Mouse (Mus musculus) midbrain, embryonic 10.5 days (tissue): ENCODE results near the gene Pdzd2. TPM values are rescaled to one million over a fixed set of nuclear protein-coding genes. Genes with fewer than 3 reads are reported as not detected.

ENCODE experiments used
- DNase-seq: peaks from one replicate; pipeline ENCODE4 v3.0.0-alpha.2; 2017; ENCODE audit warnings: low spot score
- H3K27ac ChIP-seq: fragments of 300-500 bp; sonication (generic); replicated peaks from 2 replicates; pipeline ENCODE4 v1.5.1; 2016; ENCODE audit warnings: mild to moderate bottlenecking
- H3K27me3 ChIP-seq: fragments of 300-500 bp; sonication (generic); 2 replicates; pipeline ENCODE4 v1.6.1; 2016; ENCODE audit warnings: low read depth, mild to moderate bottlenecking; ENCODE audit not compliant: poor library complexity, severe bottlenecking
- H3K36me3 ChIP-seq: fragments of 300-500 bp; sonication (generic); 2 replicates; pipeline ENCODE4 v1.6.1; 2016; ENCODE audit warnings: mild to moderate bottlenecking, moderate library complexity
- H3K4me1 ChIP-seq: fragments of 300-500 bp; sonication (generic); 2 replicates; pipeline ENCODE4 v1.6.1; 2016
- H3K4me3 ChIP-seq: fragments of 300-500 bp; sonication (generic); 2 replicates; pipeline ENCODE4 v1.5.1; 2016; ENCODE audit warnings: mild to moderate bottlenecking, moderate library complexity
- H3K9me3 ChIP-seq: fragments of 300-500 bp; sonication (generic); replicated peaks from 2 replicates; pipeline ENCODE4 v1.6.1; 2016; ENCODE audit warnings: mild to moderate bottlenecking
- WGBS: fragments of 180-500 bp; shearing (Covaris S2); methylation state at CpG from one replicate; pipeline ENCODE4 v1.1.7; 2016; 5-methylcytosine and 5-hydroxymethylcytosine counted together
- polyA plus RNA-seq: library from polyadenylated mRNA; unstranded; fragments of >200 nt; fragmentation: Nextera tagmentation; extraction: Ambion mirVana; gene quantifications from 2 replicates; pipeline ENCODE4 v1.2.1, GENCODE M21; 2016

The Pdzd2 gene
- polyA plus RNA-seq, 1 experiment from 2014 or later = 6.1 TPM

DNA sequence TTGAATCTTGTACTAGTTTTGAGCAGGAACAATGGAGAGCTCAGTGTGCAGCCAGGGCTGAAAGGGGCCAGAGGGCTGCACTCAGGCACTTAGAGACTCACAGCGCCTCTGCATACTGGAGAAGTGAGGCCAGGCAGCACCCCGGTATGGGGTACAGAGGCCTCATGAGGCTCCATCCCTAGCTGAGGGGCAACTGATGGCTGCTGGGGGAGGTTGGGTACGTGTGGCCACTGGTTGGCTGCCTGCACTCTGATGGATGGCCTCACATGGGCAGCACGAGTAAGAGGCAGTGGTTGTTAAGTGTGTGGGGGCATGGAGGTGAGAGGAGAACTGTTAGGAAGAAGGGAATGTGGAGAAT is 398.3 kb downstream of the Pdzd2 start:
- DNase-seq = peak; percentile 54
- Histone ChIP-seq H3K36me3 (peaks cover 47% of the 10 kb centered on the region), H3K4me1 (peaks cover 30% of the 10 kb centered on the region), H3K27ac (peak overlapping the region; percentile 80), H3K4me3 (peak overlapping the region; percentile 27), H3K27me3 (no peaks in the 10 kb centered on the region), H3K9me3 (no peaks in the 10 kb centered on the region)
- 18% methylated on average over 4 of the region's 4 CpGs for WGBS

DNA sequence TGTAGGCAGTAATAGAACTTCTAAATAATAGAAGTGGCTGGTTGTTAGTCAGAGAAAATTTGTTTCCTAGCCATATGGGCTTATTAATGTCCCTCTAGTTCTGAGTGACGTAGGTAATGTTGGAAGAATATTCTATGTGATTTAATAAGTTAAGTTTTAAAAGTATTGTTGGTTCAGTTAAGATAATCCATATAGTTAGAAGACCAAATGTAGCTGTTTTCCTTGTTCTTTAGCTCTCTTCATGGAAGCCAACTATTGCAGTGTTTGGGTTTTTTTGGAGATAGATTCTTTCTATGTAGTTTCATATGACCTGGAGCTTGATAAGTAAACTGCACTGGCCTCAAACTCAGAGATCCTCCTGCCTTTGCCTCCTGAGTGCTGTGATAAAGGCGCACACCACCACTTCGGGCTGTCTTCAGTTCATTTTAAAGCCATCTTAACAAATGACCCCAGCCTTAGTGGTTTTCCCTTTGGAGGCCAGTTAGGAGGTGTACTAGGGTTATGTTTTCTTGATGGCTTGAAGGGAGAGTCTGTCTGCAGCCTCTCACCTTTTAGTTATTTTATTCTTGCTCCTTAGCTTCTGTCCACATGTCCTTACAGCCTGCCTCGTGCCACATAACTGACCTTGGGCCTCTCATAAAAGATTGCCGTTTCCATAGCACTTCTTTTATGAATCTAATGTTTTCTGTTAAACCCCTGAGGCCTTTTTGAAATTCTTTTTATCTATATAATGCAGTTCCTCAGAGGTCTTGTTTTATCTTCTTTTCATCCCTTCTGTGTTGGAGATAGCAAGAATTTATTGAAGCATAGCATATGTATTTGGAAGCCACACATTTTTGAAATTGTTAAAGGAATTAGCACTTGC is 399.0 kb downstream of the Pdzd2 start:
- Histone ChIP-seq H3K36me3 (peaks cover 41% of the 10 kb centered on the region), H3K9me3 (no peaks in the 10 kb centered on the region), H3K27ac (peak overlapping the region; percentile 80), H3K4me3 (peak overlapping the region; percentile 27; the same call in 1 of the 2 replicates), H3K27me3 (no peaks in the 10 kb centered on the region), H3K4me1 (peaks cover 30% of the 10 kb centered on the region)
- no peak for DNase-seq
- WGBS = 42% methylated on average over 5 of the region's 5 CpGs

DNA sequence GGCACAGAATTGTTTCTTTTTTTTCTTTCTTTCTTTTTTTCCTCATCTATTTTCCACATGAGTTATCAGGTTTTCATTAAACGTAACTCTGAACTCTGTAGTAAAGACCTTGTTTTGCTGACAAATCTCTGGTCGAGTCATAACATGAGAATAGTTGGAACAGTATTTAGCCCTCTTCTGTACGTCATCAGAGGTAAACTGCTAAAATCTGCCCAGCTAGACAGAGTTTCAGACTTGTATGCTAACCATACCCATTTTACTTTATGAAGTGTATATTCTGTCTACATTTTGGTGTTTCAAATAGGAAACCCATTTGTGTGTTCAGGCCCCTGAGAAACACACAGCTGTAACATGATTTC is 402.0 kb downstream of the Pdzd2 start:
- H3K27me3 ChIP-seq = no peaks in the 10 kb centered on the region
- H3K4me1 ChIP-seq = peaks cover 37% of the 10 kb centered on the region
- DNase-seq = no peak
- no peak overlapping the region for H3K4me3 ChIP-seq
- peaks cover 10% of the 10 kb centered on the region for H3K36me3 ChIP-seq
- 93% methylated on average over 3 of the region's 3 CpGs for WGBS
- H3K27ac ChIP-seq = no peak overlapping the region
- no peaks in the 10 kb centered on the region for H3K9me3 ChIP-seq

DNA sequence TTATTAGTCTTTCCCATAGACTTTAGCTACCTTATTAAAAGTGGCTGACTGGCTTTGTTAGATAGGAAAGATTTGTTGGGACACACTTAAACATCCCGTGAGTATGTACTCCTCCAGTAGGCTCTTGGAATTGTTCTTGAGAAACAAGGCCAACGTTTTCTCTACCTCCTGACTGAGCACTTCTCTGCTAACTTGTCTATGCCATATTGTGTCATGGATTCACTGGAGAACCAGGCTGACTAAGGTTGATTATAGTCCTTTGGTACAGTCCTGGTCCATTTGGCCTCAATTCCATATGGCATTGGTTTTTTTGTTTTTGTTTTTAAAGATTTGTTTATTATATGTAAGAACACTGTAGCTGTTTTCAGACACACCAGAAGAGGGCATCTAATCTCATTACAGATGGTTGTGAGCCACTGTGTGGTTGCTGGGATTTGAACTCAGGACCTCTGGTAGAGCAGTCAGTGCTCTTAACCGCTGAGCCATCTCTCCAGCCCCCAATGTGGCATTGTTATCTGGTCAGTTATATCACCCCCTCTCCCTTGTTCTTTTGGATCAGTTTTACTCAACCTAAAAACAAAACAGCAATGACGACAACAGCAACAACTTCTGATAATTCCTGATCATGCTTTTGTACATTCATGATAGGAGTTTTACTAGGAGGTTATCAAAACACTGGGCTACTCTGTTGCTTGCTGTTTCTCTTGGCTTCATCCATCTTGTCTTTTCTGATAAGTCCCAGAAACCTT is 402.5 kb downstream of the Pdzd2 start:
- Histone ChIP-seq H3K36me3 (peaks cover 5% of the 10 kb centered on the region), H3K27ac (no peak overlapping the region), H3K9me3 (no peaks in the 10 kb centered on the region), H3K4me1 (peaks cover 36% of the 10 kb centered on the region), H3K27me3 (no peaks in the 10 kb centered on the region), H3K4me3 (no peak overlapping the region)
- WGBS = 89% methylated on average over 4 of the region's 4 CpGs
- DNase-seq = no peak

DNA sequence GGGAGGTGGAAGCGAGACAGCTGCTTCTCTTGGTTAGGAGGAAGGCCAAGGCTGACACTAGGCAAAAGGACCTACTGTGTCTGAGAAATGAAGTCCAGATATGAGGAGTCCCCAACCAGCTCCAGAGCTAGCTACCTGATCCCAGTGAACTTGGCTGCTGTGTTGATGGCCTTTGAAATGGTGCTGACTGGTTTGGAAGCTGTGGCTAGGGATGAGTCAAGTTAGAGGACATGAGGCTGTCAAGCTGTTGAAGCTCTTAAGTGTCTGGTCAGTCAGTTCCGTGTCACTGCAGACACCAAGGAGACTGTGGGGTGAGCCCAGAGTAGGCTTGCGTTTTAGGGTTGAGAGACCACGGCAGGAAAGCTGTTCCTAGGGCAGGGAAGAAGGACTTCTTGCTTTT is 405.3 kb downstream of the Pdzd2 start:
- Histone ChIP-seq H3K27me3 (no peaks in the 10 kb centered on the region), H3K36me3 (peaks cover 4% of the 10 kb centered on the region; the same call in 1 of the 2 replicates), H3K4me1 (peaks cover 9% of the 10 kb centered on the region; the same call in 1 of the 2 replicates), H3K9me3 (no peaks in the 10 kb centered on the region), H3K27ac (no peak overlapping the region), H3K4me3 (no peak overlapping the region)
- DNase-seq = no peak
- 82% methylated on average over 4 of the region's 4 CpGs for WGBS

DNA sequence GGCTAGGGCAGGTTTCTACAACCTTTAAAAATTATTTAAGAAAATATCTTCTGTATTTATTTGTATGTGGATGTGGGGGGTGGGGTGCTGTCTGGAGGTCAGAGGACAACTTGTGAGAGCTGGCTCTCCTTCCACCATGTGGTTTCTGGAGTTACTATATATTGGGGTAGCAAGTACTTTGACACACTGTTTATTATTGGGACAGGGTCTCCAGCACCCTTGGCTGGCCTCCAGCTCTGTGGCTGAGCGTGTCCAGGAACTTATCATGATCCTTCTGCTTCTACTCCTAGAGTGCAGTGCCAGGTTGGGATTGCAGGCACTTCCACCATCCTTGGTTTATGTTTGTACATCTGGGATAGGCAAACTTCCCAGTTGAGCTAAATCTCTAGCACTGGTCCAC is 408.4 kb downstream of the Pdzd2 start:
- no peak overlapping the region for H3K27ac ChIP-seq
- no peak overlapping the region for H3K4me3 ChIP-seq
- peaks cover 16% of the 10 kb centered on the region for H3K36me3 ChIP-seq
- no peaks in the 10 kb centered on the region for H3K9me3 ChIP-seq
- no peak for DNase-seq
- H3K4me1 ChIP-seq = peaks cover 6% of the 10 kb centered on the region; the same call in 1 of the 2 replicates
- 91% methylated on average over 1 of the region's 1 CpGs for WGBS
- H3K27me3 ChIP-seq = no peaks in the 10 kb centered on the region

DNA sequence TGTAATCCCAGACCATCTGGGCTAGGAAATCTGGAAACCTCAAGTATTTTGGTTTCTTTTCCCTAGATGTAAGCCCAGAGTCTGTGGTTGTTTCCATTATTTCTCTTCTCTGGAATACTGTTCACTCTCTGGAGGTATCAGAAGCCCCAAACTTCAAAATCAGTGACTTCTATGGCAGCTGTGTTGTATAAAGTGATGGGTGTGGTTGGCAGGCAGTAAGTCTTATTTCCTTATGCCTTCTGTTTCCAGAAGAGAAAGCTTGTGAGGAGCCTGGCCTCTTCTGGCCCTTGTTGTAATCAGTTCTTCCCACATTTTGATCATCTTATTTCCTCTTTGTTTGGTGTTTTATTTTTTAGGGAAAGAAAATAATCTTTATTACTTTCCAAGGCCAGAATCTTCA is 408.8 kb downstream of the Pdzd2 start:
- H3K9me3 ChIP-seq = no peaks in the 10 kb centered on the region
- H3K27ac ChIP-seq = no peak overlapping the region
- DNase-seq = no peak
- H3K36me3 ChIP-seq = peaks cover 20% of the 10 kb centered on the region
- H3K4me3 ChIP-seq = no peak overlapping the region
- peaks cover 10% of the 10 kb centered on the region; the same call in 1 of the 2 replicates for H3K4me1 ChIP-seq
- H3K27me3 ChIP-seq = no peaks in the 10 kb centered on the region

DNA sequence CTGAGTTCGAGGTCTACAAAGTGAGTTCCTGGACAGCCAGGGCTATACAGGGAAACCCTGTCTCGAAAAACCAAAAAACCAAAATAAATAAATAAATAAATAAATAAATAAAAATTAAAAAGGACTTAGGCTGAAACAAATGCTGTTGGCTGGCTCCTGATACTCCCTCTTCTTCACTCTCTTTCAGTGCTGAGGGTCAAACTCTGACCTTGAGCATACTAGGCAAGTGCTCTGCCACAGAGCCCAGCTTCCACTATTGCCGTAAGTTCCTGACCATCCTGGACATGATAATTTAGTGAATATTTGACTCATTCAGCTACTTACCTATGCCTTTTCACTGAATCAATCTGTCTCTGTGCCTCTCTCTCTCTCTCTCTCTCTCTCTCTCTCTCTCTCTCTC is 409.3 kb downstream of the Pdzd2 start:
- DNase-seq = no peak
- no peaks in the 10 kb centered on the region for H3K27me3 ChIP-seq

DNA sequence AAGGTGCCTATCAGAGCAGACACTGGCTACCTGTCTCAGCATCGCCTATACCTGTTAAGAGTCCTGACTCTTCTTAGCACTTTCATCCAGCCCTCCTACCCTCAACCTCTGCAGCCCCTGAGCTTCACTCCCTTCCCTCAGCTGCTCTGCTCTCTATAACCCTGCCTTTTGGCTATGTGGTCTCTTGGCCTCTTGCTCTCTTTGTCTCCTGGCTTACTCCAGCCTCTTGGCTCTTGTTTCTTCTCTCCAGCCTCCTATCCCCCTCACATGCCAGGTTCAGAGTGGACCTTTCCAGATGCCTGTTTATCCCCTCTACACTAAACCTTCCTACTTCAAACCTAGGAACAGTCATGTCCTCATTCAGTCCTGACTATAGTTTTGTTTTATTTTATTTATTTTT is 415.4 kb downstream of the Pdzd2 start:
- no peak for DNase-seq
- Histone ChIP-seq H3K27ac (no peak overlapping the region), H3K36me3 (peaks cover 24% of the 10 kb centered on the region), H3K9me3 (no peaks in the 10 kb centered on the region), H3K4me3 (no peak overlapping the region), H3K27me3 (peaks cover 12% of the 10 kb centered on the region), H3K4me1 (peaks cover 42% of the 10 kb centered on the region)
- WGBS = 85% methylated on average over 1 of the region's 1 CpGs

More for the DNA sequence above, 409.3 kb downstream of the Pdzd2 start:
- H3K4me3 ChIP-seq = no peak overlapping the region
- peaks cover 25% of the 10 kb centered on the region for H3K36me3 ChIP-seq
- peaks cover 15% of the 10 kb centered on the region; the same call in 1 of the 2 replicates for H3K4me1 ChIP-seq
- H3K27ac ChIP-seq = no peak overlapping the region
- WGBS = 95% methylated on average over 3 of the region's 3 CpGs
- no peaks in the 10 kb centered on the region for H3K9me3 ChIP-seq

DNA sequence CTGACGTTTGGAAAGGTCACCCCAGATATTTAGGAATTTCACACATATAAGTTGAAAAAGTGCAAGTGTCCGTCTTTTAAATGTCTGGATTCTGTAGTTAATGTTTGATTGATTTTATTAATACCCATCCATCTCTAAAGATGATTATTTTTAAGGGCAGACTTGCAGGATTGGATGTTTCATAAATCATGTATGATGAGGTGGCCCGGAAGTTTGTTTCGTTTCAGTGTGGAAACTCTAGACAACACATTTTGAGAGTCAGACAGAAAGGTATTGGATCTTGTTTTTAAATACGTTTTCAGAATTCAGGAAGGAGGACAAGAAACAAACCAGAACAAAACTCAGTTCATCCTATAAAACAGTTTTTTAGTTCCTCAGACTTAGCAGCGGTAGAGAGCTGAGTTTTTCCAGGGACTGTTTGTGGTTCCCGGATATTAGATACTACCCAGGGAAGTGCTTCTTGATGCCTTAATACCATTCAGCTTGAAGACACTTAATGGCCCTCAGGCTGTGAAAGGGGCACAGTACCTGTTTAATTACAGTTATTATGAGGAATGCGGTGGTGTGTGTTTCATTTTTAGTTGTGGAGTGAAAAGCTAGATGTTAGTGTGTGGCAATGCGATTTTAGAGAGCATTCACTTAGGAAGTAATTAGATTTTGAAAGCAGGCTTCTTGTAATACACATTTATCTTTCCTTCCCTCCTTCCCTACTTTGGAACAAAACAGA is 416.9 kb downstream of the Pdzd2 start:
- Histone ChIP-seq H3K27ac (peak overlapping the region; percentile 97; the same call in 1 of the 2 replicates), H3K27me3 (peaks cover 21% of the 10 kb centered on the region), H3K36me3 (peaks cover 18% of the 10 kb centered on the region), H3K9me3 (no peaks in the 10 kb centered on the region), H3K4me1 (peaks cover 42% of the 10 kb centered on the region), H3K4me3 (peak overlapping the region; percentile 98)
- WGBS = 29% methylated on average over 9 of the region's 9 CpGs
- DNase-seq = no peak

DNA sequence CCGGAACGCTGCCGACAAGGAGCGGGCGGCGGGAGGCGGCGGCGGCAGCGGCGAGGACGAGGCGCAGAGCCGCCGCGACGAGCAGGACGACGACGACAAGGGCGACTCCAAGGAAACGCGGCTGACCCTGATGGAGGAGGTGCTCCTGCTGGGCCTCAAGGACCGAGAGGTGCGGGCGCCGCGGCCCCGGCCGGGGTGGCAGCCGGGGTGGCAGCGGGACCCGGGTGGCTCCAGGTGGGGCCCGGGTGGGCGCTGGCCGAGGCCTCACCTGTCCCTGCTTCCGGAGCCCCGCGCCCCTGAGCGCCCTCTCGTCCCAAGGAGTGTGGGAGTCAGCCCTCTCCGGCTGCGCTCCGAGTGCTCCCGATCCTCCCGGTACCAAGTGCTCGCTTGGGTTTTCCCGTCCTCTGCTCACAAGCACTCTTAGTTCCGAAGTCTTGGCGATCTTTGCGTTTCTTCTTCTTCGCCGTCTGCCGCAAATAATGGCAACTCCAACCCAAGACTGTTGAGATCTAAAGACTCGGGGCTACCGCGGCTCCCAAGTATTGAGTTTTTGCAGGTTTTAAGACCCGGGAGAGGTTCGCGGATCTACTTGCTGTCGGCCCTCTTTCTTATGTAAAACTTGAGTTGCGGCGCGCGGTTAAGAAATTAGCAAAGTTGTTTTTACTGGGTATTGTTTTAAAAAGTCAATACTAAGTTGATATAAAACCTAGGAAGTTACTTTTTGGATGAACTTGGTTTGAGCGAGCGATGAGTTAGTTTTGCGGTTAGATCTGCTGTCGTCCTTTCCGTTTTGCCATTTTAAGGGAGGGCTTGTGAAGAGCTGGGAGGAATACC is 417.7 kb downstream of the Pdzd2 start, which contains the start of gene 1810049J17Rik:
1810049J17Rik (minus strand) TSS at position 112 of the 834 bp plus-strand sequence.
- WGBS = under 1% methylated on average over 70 of the region's 70 CpGs
- H3K36me3 ChIP-seq = peaks cover 12% of the 10 kb centered on the region
- H3K4me3 ChIP-seq = peak within 1 kb of the TSS; percentile 98

More for the DNA sequence above, 417.7 kb downstream of the Pdzd2 start, which contains the start of gene 1810049J17Rik:
- Histone ChIP-seq H3K4me1 (peaks cover 42% of the 10 kb centered on the region), H3K27ac (peak within 1 kb of the TSS; percentile 97), H3K27me3 (peaks cover 21% of the 10 kb centered on the region), H3K9me3 (no peaks in the 10 kb centered on the region)
- DNase-seq = no peak
